Mouse (Mus musculus) liver, postnatal 0 days (tissue): ENCODE results near the gene Clmn. TPM values are rescaled to one million over a fixed set of nuclear protein-coding genes. Genes with fewer than 3 reads are reported as not detected.

Experiments used
- ATAC-seq: fragments of 200-750 bp; cut with Nextera tagmentation; 2 replicates; pipeline ENCODE4 v1.8.0; 2017; ENCODE audit warnings: mild to moderate bottlenecking, moderate library complexity
- DNase-seq: peaks from one replicate; pipeline ENCODE4 v3.0.0-alpha.2; 2016
- H3K27ac ChIP-seq: fragments of 300-500 bp; sonication (generic); 2 replicates; pipeline ENCODE4 v1.5.1; 2014; ENCODE audit warnings: antibody characterized with exemption, moderate library complexity, mild to moderate bottlenecking, low read depth
- H3K27me3 ChIP-seq: fragments of 300-500 bp; sonication (generic); 2 replicates; pipeline ENCODE4 v1.6.1; 2014; ENCODE audit warnings: low read length, control low read depth, mixed read lengths; ENCODE audit not compliant: insufficient read depth
- H3K36me3 ChIP-seq: fragments of 300-500 bp; sonication (generic); replicated peaks from 2 replicates; pipeline ENCODE4 v1.6.1; 2014; ENCODE audit warnings: mild to moderate bottlenecking, control low read depth, low read length, moderate library complexity, mixed read lengths; ENCODE audit not compliant: insufficient read depth
- H3K4me1 ChIP-seq: fragments of 300-500 bp; sonication (generic); 2 replicates; pipeline ENCODE4 v1.6.1; 2014; ENCODE audit warnings: antibody characterized with exemption, mild to moderate bottlenecking, control low read depth; ENCODE audit not compliant: insufficient read depth
- H3K4me2 ChIP-seq: fragments of 300-500 bp; sonication (generic); 2 replicates; pipeline ENCODE4 v1.6.1; 2014; ENCODE audit warnings: low read depth, mild to moderate bottlenecking, low read length, moderate library complexity, mixed read lengths
- H3K4me3 ChIP-seq: fragments of 300-500 bp; sonication (generic); 2 replicates; pipeline ENCODE4 v1.5.1; 2014; ENCODE audit warnings: low read depth, low read length
- H3K9ac ChIP-seq: fragments of 300-500 bp; sonication (generic); replicated peaks from 2 replicates; pipeline ENCODE4 v1.6.1; 2014; ENCODE audit warnings: mild to moderate bottlenecking, moderate library complexity
- H3K9me3 ChIP-seq: fragments of 300-500 bp; sonication (generic); 2 replicates; pipeline ENCODE4 v1.6.1; 2016; ENCODE audit warnings: mild to moderate bottlenecking, control low read depth, low read length, mixed read lengths
- CTCF ChIP-seq: sonication (generic); IDR thresholded peaks from 2 replicates; pipeline ENCODE4 v1.5.1; 2016; ENCODE audit warnings: antibody characterized with exemption, low read depth
- EP300 ChIP-seq: IDR thresholded peaks from 2 replicates; pipeline ENCODE4 v1.6.1; 2016; ENCODE audit warnings: antibody characterized with exemption, low read depth, mild to moderate bottlenecking
- whole genome bisulfite sequencing: fragments of 180-500 bp; shearing (Covaris S2); extraction: QIAGEN DNeasy Blood & Tissue Kit; methylation state at CpG from one replicate; pipeline ENCODE4 v1.1.7; 2014; ENCODE audit not compliant: insufficient replicate concordance; 5-methylcytosine and 5-hydroxymethylcytosine counted together
- polyA plus RNA-seq: library from polyadenylated mRNA; unstranded; fragments of >200 nt; fragmentation: Nextera tagmentation; extraction: Ambion mirVana; gene quantifications from 2 replicates; pipeline ENCODE4 v1.2.1, GENCODE M21; 2015

Gene Clmn
- polyA plus RNA-seq, 1 experiment from 2014 or later = 1.9 TPM

DNA sequence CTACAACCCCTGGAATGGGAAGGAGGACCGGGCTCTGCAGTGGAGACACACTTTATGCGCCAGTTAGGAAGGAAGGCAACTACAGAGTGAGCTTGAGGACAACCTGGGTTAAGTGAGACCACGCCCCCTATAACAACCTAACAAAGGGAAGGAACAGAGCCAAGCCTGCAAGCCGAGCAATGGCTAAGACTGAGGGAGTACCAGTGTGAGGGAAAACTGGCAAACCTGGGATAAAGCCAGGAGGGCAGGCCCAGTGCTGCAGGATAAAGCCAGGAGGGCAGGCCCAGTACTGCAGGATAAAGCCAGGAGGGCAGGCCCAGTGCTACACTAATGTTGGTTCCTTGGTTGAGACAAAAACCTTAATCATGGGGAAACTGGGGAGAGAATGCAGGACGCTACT is 145.9 kb downstream of the Clmn start:
- Histone ChIP-seq H3K4me1 (no peaks in the 10 kb centered on the region), H3K27ac (no peak overlapping the region), H3K36me3 (peaks cover 52% of the 10 kb centered on the region), H3K4me3 (no peak overlapping the region), H3K27me3 (no peaks in the 10 kb centered on the region), H3K4me2 (no peak overlapping the region), H3K9ac (no peak overlapping the region), H3K9me3 (no peaks in the 10 kb centered on the region)
- DNase-seq = no peak
- TF ChIP-seq CTCF (no peak), EP300 (no peak)
- no peak for ATAC-seq
- 77% methylated on average over 5 of the region's 5 CpGs for WGBS

DNA sequence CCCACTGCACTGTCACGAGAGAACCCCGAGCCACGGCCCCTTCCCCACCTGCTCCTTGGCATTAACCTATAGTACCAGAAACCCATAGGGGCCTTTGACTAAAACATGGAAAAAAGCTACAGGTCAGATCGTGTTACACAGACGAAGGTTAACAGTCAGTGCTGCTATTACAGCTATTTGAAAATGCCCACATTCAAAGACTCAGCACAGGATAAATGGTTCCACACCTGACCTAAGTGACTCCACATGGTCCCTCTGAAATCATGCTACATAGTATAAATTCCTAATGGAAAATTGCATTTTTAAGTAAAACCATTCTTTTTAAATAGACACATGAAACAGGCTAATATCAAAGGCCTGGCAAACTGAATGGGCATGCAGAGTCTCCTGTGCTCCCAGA is 148.5 kb downstream of the Clmn start:
- H3K27me3 ChIP-seq = no peaks in the 10 kb centered on the region
- H3K36me3 ChIP-seq = peaks cover 52% of the 10 kb centered on the region
- H3K9ac ChIP-seq = no peak overlapping the region
- no peak for DNase-seq
- H3K9me3 ChIP-seq = no peaks in the 10 kb centered on the region
- 81% methylated on average over 5 of the region's 5 CpGs for WGBS
- no peak overlapping the region for H3K4me3 ChIP-seq
- no peak overlapping the region for H3K27ac ChIP-seq
- H3K4me2 ChIP-seq = no peak overlapping the region
- no peak for ATAC-seq
- TF ChIP-seq CTCF (no peak), EP300 (no peak)
- no peaks in the 10 kb centered on the region for H3K4me1 ChIP-seq

DNA sequence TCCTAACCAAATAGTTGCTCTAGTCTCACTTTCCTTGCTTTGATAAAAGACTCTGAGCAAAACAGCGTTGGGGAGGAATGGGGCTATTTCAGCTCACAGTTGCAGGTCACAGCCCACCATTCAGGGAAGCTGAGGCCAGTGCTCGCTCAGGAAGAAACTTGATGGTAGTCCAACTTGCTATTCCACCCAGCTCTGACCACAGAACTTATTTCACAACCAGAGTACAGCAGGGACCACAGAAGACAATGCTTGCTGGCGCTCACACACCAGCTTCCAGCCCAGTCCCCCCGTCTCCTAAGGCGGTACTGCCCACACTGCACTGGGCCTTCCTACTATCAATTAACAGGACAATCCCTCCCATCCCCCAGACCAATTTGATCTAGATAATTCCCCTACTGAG is 149.4 kb downstream of the Clmn start:
- Histone ChIP-seq H3K27me3 (no peaks in the 10 kb centered on the region), H3K9me3 (no peaks in the 10 kb centered on the region), H3K9ac (no peak overlapping the region), H3K4me3 (no peak overlapping the region), H3K36me3 (peaks cover 54% of the 10 kb centered on the region), H3K4me2 (no peak overlapping the region), H3K27ac (no peak overlapping the region), H3K4me1 (no peaks in the 10 kb centered on the region)
- no peak for ATAC-seq
- no peak for TF ChIP-seq EP300
- 84% methylated on average over 5 of the region's 5 CpGs for WGBS
- no peak for DNase-seq

Other genes with a start within 250 kb of the Clmn start
- 10.2 and 11.7 TPM in 2 replicates for gene Dicer1, start 113.1 kb downstream of the Clmn start, polyA plus RNA-seq
- 1.3 and 2.3 TPM in 2 replicates for gene Syne3, start 144.7 kb upstream of the Clmn start, polyA plus RNA-seq
- 349 and 355 TPM in 2 replicates for gene Glrx5, start 167.6 kb upstream of the Clmn start, polyA plus RNA-seq